Mouse (Mus musculus) left cerebral cortex, adult 11 months (tissue): ENCODE results near the gene Bud31.
"Not testable (repeated sequence)": the region's sequence is repeated elsewhere in the genome, so short reads cannot be mapped to it uniquely, and the experiment has no call there.

Experiments used
- DNase-seq: peaks from one replicate; pipeline ENCODE4 v3.0.0; 2022; ENCODE audit warnings: low spot score

Gene Bud31

GRCm38 (mm10) chr5:145139571-145140519, at the start of gene Bud31, which contains the start of gene Pdap1:
TSS of gene Bud31 (plus strand) at chr5:145140362.
TSS of gene Pdap1 (minus strand) at chr5:145140238.
- peak; percentile 92 for DNase-seq

GRCm38 (mm10) chr5:145096195-145096594, 44.0 kb upstream of the Bud31 start:
- DNase-seq: no peak

DNA sequence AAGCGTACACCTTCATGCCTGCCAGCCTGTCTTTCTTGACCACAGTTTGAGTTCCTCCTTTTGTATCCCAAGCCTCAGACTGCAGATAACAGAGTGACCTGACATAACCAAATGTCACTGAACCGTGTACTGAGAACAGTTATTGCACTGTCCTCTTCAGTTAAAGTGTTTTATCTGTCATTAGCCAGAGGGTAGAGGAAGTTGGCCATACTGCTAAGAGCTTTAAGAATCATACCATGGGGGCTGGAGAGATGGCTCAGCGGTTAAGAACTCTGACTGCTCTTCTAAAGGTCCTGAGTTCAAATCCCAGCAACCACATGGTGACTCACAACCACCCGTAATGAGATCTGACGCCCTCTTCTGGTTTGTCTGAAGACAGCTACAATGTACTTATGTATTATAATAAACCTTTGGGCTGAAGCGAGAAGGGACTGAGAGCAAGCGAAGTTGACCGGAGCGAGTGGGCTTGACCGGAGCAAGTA, 41.8 kb upstream of the Bud31 start:
- no peak for DNase-seq

- no peak for DNase-seq
Observed at GRCm38 (mm10) chr5:145100960-145101359, 39.2 kb upstream of the Bud31 start.

GRCm38 (mm10) chr5:145101451-145101850, 38.7 kb upstream of the Bud31 start:
- not testable (repeated sequence) for DNase-seq

- DNase-seq: no peak
Observed at GRCm38 (mm10) chr5:145102706-145103105, 37.5 kb upstream of the Bud31 start.

- peak; percentile 63 for DNase-seq
Observed at GRCm38 (mm10) chr5:145104328-145104727, 35.8 kb upstream of the Bud31 start.

DNA sequence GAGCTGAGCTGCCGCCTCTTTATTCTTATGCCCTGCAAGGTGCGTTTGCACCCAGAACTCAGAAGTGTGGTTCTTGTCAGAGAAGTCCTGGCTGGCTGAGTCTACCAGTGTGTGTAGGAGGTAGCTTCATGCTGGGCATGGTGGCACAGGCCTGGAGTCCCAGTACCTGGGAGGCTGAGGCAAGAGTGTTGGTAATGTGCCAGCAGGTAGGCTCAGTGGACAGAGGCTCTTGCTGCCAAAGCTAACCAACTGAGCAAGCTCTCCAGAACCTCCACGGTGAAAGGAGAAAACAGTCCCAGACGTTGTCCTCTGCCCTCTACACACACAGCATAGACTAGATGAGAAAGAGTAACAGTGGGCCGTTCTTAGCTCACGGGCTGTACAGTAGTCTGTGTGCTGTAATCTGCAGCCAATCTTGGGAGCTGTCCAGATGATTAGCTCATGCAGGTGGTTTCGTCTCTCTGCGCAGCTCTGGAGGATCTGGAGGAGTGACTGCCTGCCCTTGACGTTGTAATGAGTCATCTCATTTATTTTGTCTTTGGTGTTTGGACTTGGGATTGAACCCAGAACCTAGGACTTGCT, 34.4 kb upstream of the Bud31 start:
- no peak for DNase-seq

DNA sequence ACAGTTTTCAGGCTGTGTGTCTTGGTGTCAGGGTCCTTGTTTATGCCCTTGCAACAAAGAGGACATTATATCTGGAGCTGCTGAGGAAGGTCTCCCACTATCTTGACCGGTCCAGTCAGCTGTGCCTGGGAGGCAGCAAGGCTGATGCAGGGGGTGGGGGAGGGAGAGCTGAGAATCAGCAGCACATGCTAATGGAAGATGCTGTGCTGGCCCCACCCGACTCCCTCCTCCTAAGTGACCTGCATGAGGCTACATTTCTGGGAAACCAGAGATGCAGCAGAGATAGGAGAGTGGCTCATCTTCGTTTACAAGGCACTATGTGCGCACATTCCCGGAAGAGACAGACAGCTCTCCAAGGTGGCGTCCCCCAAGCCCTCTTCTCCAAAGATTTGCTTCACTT, 29.8 kb upstream of the Bud31 start:
- DNase-seq: no peak

DNA sequence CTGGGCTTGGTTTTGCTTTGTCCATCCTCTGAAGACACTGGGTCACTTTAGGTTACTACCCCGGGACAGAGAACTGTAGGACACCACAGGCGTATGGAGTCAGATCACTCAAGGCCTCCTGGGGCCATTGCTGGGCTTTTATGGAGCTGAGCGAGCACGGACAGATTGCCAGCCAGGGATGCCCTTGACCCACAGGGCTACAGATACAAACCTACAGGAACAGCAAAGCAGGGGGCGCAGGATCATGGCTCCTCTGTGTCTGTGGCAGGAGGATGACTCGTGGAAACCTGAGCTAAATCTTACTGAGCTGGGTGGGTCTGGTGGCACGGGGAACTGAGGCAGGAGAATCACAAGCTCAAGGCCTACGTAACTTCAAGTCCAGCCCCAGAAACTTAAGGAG, 27.6 kb upstream of the Bud31 start:
- no peak for DNase-seq

DNA sequence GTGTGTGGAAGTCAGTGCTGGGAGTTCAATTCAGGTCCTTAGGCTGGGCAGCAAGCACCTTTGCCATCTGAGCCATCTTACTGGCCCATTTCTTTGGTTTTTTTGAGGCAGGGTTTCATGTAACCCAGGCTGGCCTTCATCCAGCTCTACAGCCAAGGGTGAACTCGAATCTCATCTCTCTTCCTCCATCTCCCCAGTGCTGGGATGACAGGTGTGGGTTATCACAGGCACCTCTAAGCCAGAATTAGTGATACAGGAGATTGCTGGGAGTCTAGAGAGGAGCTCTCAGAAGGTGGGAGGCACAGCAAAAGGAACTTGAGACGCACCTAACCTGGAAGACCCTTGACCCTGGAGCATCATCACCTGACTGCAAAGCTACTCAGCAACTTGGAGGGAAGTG, 26.7 kb upstream of the Bud31 start:
- DNase-seq: no peak

DNA sequence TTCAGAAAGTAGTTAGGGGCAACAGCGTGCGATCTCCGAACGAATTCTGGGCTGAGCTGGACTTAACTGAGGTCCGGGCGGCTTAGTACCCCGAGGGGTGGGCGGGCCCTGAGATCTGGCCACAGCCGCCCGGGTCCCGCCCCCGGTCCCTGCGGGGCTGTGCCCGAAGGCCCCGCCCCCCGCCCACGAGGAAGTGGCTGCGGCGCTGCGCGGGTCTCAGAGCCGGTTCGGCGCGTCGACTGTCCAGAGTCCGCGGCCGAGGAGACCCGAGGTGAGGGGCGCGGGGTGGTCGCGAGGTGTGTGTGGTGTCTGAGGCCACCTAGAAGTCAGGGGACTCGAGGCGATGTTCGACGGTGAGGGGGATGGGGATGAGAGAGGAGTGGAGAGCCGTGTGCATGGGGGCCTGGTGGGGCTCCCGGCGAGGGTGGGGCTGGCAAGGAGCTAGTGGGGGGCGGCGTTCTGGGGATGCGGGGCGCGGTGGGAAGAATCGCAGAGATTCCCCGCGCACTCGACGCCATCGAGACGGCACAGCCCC, 26.0 kb upstream of the Bud31 start, which contains the start of gene Arpc1b:
Gene Arpc1b (plus strand): TSS at position 145 of the 535 bp plus-strand sequence.
- no peak for DNase-seq

- DNase-seq: no peak
Observed at GRCm38 (mm10) chr5:145114606-145115473, 25.3 kb upstream of the Bud31 start.

- DNase-seq: no peak
Observed at GRCm38 (mm10) chr5:145115736-145116135, 24.4 kb upstream of the Bud31 start.

DNA sequence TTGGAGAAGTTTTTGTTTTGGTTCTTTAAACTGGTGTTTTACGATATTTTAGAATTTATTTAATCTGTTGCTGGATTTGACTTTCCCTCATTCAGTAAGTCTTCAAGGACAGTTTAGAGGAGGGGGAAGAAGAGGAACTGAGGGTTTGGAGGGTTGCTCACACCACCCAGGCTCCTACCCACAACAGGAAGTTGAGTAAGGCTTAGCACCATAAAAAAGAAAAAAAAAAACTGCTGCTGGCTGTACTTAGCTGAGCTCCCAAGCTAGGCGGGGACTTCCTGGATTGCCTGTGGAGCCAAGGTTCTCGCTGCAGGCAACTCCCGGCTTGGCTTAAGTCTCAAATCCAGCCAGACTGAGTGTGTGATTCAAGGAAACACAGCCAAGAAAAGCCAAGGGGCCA, 23.8 kb upstream of the Bud31 start:
- no peak for DNase-seq

DNA sequence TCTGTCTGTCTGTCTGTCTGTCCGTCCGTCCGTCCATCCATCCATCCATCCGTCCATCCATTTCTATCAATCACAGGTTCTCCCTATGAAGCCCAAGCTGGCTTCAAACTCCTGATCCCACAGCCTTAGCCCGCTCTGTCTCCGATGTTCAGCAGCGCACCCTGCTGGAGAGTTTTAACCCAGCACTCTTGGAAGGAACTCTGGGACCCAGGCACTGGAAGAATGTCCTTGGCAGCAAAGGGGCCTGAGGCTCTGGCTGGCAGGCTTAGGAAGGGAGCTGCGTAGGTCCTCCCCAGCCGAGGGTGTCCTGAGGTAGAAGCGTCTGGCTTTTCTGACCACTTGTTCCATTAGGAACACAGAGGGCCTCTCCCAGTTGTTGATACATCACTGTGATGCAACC, 23.2 kb upstream of the Bud31 start:
- DNase-seq: no peak

GRCm38 (mm10) chr5:145118005-145118404, 22.2 kb upstream of the Bud31 start:
- DNase-seq: no peak

DNA sequence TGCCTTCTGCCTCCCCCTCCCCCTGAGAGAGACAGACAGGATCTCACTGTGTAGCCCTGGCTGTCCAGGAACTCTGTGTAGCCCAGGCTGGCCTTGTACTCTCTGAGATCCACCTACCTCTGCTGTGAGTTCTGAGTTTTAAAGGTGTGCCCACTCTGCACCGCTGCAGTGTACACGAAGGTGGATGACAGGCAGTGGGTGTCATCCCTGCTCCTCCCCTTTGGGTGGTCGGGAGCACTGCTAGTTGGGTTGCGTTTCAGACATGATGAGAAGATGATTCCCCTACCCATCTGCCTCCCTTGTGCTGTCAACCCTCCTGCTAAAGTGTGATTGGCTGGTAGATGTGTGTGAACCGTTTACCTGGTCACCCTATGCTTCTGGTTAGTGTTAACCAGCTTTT, 21.7 kb upstream of the Bud31 start:
- no peak for DNase-seq

DNA sequence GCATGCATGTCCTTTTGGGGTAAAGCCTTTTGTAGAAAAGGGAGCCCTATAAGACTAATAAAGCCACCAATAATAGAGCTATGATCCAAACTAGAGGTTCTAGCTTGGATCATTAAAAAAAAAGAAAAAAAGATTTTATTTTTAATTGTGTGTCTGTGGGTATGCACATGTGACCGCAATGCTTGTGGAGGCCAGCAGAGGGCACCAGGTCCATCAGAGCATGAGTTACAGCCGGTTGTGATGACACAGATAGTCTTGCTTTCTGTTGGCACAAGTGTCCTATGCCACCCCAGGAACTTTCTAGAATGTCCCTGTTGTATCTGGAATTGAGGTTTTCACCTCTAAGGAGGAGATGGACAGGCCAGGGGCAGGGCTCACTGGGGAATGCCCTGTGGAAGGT, 20.8 kb upstream of the Bud31 start:
- no peak for DNase-seq

- no peak for DNase-seq
Observed at GRCm38 (mm10) chr5:145120921-145121320, 19.2 kb upstream of the Bud31 start.

DNA sequence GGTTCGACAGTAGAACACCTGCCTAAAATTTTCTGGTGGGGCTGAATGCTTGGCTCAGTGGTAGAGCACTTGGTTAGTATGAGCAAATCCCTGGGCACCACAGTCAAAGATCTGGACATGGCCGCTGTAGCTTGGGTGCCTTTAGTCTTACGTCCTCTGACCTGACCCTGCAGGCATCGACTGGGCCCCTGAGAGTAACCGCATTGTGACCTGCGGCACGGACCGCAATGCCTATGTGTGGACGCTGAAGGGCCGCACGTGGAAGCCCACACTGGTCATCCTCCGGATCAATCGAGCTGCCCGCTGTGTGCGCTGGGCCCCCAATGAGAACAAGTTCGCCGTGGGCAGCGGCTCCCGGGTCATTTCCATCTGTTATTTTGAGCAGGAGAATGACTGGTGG, 16.8 kb upstream of the Bud31 start:
- DNase-seq: no peak

GRCm38 (mm10) chr5:145126580-145126979, 13.6 kb upstream of the Bud31 start:
- DNase-seq: no peak
